Mouse (Mus musculus) limb, embryonic 13.5 days (tissue): ENCODE measurements around the gene Dock6. TPM values are rescaled to one million over a fixed set of nuclear protein-coding genes. Genes with fewer than 3 reads are reported as not detected.
A peak's percentile ranks its signal among the peaks of the same experiment; 100 is the strongest.
"Not testable (repeated sequence)": the region's sequence is repeated elsewhere in the genome, so short reads cannot be mapped to it uniquely, and the experiment has no call there.

Source experiments
- ATAC-seq: fragments of 200-750 bp; cut with Nextera tagmentation; 2 replicates; pipeline ENCODE4 v1.8.0; 2017; ENCODE audit warnings: low read depth, moderate number of reproducible peaks, moderate TSS enrichment; ENCODE audit not compliant: low FRiP score
- H3K27ac ChIP-seq: fragments of 300-500 bp; sonication (generic); 2 replicates; pipeline ENCODE4 v1.5.1; 2015; ENCODE audit warnings: inconsistent platforms, mild to moderate bottlenecking, moderate library complexity
- H3K27me3 ChIP-seq: fragments of 300-500 bp; sonication (generic); 2 replicates; pipeline ENCODE4 v1.6.1; 2015; ENCODE audit warnings: mild to moderate bottlenecking, inconsistent platforms
- H3K36me3 ChIP-seq: fragments of 300-500 bp; sonication (generic); 2 replicates; pipeline ENCODE4 v1.6.1; 2015; ENCODE audit warnings: inconsistent platforms, mild to moderate bottlenecking, moderate library complexity
- H3K4me1 ChIP-seq: fragments of 300-500 bp; sonication (generic); 2 replicates; pipeline ENCODE4 v1.6.1; 2015; ENCODE audit warnings: inconsistent platforms
- H3K4me2 ChIP-seq: fragments of 300-500 bp; sonication (generic); replicated peaks from 2 replicates; pipeline ENCODE4 v1.6.1; 2015; ENCODE audit warnings: inconsistent platforms, mild to moderate bottlenecking, moderate library complexity
- H3K4me3 ChIP-seq: fragments of 300-500 bp; sonication (generic); 2 replicates; pipeline ENCODE4 v1.5.1; 2015; ENCODE audit warnings: moderate library complexity, mild to moderate bottlenecking, inconsistent platforms
- H3K9ac ChIP-seq: fragments of 300-500 bp; sonication (generic); 2 replicates; pipeline ENCODE4 v1.6.1; 2015; ENCODE audit warnings: mild to moderate bottlenecking, inconsistent platforms
- H3K9me3 ChIP-seq: fragments of 300-500 bp; sonication (generic); 2 replicates; pipeline ENCODE4 v1.6.1; 2016; ENCODE audit warnings: inconsistent platforms
- WGBS: fragments of 180-500 bp; shearing (Covaris S2); methylation state at CpG from one replicate; pipeline ENCODE4 v1.1.7; 2015; 5-methylcytosine and 5-hydroxymethylcytosine counted together
- polyA plus RNA-seq: library from polyadenylated mRNA; unstranded; fragments of >200 nt; fragmentation: Nextera tagmentation; extraction: Ambion mirVana; gene quantifications from 2 replicates; pipeline ENCODE4 v1.2.1, GENCODE M21; 2015

Dock6 gene
- polyA plus RNA-seq, 1 experiment from 2014 or later: 39.6 TPM

- H3K4me1 ChIP-seq, H3K36me3 ChIP-seq, H3K4me2 ChIP-seq, H3K4me3 ChIP-seq, ATAC-seq, H3K9me3 ChIP-seq, H3K9ac ChIP-seq, H3K27ac ChIP-seq, H3K27me3 ChIP-seq: not testable (repeated sequence)
- 39% methylated on average over 6 of the region's 6 CpGs for WGBS
Observed at GRCm38 (mm10) chr9:21860349-21860748, 7.9 kb upstream of the Dock6 start.

- no peak overlapping the region for H3K27ac ChIP-seq
- no peaks in the 10 kb centered on the region for H3K36me3 ChIP-seq
- no peak overlapping the region for H3K4me3 ChIP-seq
- 83% methylated on average over 3 of the region's 3 CpGs for WGBS
- H3K9ac ChIP-seq: no peak overlapping the region
- H3K27me3 ChIP-seq: no peaks in the 10 kb centered on the region
- no peaks in the 10 kb centered on the region for H3K4me1 ChIP-seq
- H3K4me2 ChIP-seq: no peak overlapping the region
- peaks cover 3% of the 10 kb centered on the region; the same call in 1 of the 2 replicates for H3K9me3 ChIP-seq
- ATAC-seq: no peak
Observed at GRCm38 (mm10) chr9:21859606-21860005, 7.2 kb upstream of the Dock6 start.

GRCm38 (mm10) chr9:21858084-21858483 lies 5.6 kb upstream of the Dock6 start:
- no peaks in the 10 kb centered on the region for H3K4me1 ChIP-seq
- no peak overlapping the region for H3K4me2 ChIP-seq
- no peaks in the 10 kb centered on the region for H3K27me3 ChIP-seq
- H3K9ac ChIP-seq: no peak overlapping the region
- 61% methylated on average over 6 of the region's 6 CpGs for WGBS
- peak overlapping the region; percentile 10; the same call in 1 of the 2 replicates for H3K27ac ChIP-seq
- H3K4me3 ChIP-seq: no peak overlapping the region
- ATAC-seq: no peak
- H3K9me3 ChIP-seq: peaks cover 3% of the 10 kb centered on the region; the same call in 1 of the 2 replicates
- H3K36me3 ChIP-seq: no peaks in the 10 kb centered on the region

GRCm38 (mm10) chr9:21857501-21857900 lies 5.1 kb upstream of the Dock6 start:
- Histone ChIP-seq H3K4me2 (no peak overlapping the region), H3K27ac (no peak overlapping the region), H3K4me1 (no peaks in the 10 kb centered on the region), H3K9me3 (peaks cover 3% of the 10 kb centered on the region; the same call in 1 of the 2 replicates), H3K27me3 (no peaks in the 10 kb centered on the region), H3K36me3 (no peaks in the 10 kb centered on the region), H3K9ac (no peak overlapping the region), H3K4me3 (no peak overlapping the region)
- ATAC-seq: no peak
- 86% methylated on average over 2 of the region's 2 CpGs for WGBS

GRCm38 (mm10) chr9:21854894-21855293 lies 2.5 kb upstream of the Dock6 start:
- H3K4me3 ChIP-seq: no peak overlapping the region
- ATAC-seq: no peak
- H3K27ac ChIP-seq: no peak overlapping the region
- H3K36me3 ChIP-seq: no peaks in the 10 kb centered on the region
- no peaks in the 10 kb centered on the region for H3K9me3 ChIP-seq
- no peaks in the 10 kb centered on the region for H3K27me3 ChIP-seq
- WGBS: 82% methylated on average over 6 of the region's 6 CpGs
- H3K9ac ChIP-seq: no peak overlapping the region
- peaks cover 21% of the 10 kb centered on the region for H3K4me1 ChIP-seq
- H3K4me2 ChIP-seq: no peak overlapping the region

- H3K4me1 ChIP-seq: peaks cover 23% of the 10 kb centered on the region
- no peaks in the 10 kb centered on the region for H3K9me3 ChIP-seq
- no peak overlapping the region for H3K9ac ChIP-seq
- H3K27ac ChIP-seq: no peak overlapping the region
- no peaks in the 10 kb centered on the region for H3K36me3 ChIP-seq
- H3K27me3 ChIP-seq: no peaks in the 10 kb centered on the region
- no peak overlapping the region for H3K4me2 ChIP-seq
- no peak for ATAC-seq
- no peak overlapping the region for H3K4me3 ChIP-seq
- 74% methylated on average over 5 of the region's 5 CpGs for WGBS
Observed at GRCm38 (mm10) chr9:21853961-21854360, 1.5 kb upstream of the Dock6 start.

- Histone ChIP-seq H3K27ac (no peak overlapping the region), H3K36me3 (no peaks in the 10 kb centered on the region; the same call in 1 of the 2 replicates), H3K4me1 (peaks cover 47% of the 10 kb centered on the region), H3K9ac (no peak overlapping the region; the same call in 1 of the 2 replicates), H3K4me3 (peak overlapping the region; percentile 77), H3K27me3 (no peaks in the 10 kb centered on the region), H3K4me2 (peak overlapping the region; percentile 87), H3K9me3 (no peaks in the 10 kb centered on the region)
- ATAC-seq: no peak
- WGBS: 77% methylated on average over 3 of the region's 3 CpGs
Observed at GRCm38 (mm10) chr9:21851084-21851483, 1.4 kb downstream of the Dock6 start.

GRCm38 (mm10) chr9:21849691-21850677 lies 2.5 kb downstream of the Dock6 start:
- whole genome bisulfite sequencing: 65% methylated on average over 7 of the region's 7 CpGs
- no peaks in the 10 kb centered on the region for H3K9me3 ChIP-seq
- no peak overlapping the region for H3K9ac ChIP-seq
- no peak overlapping the region for H3K4me3 ChIP-seq
- H3K27ac ChIP-seq: no peak overlapping the region
- H3K27me3 ChIP-seq: no peaks in the 10 kb centered on the region
- peaks cover 9% of the 10 kb centered on the region for H3K36me3 ChIP-seq
- peaks cover 56% of the 10 kb centered on the region for H3K4me1 ChIP-seq
- peak overlapping the region; percentile 87 for H3K4me2 ChIP-seq
- no peak for ATAC-seq

GRCm38 (mm10) chr9:21847926-21848325 lies 4.5 kb downstream of the Dock6 start:
- H3K27ac ChIP-seq: peak overlapping the region; percentile 80
- peak overlapping the region; percentile 48 for H3K9ac ChIP-seq
- H3K4me1 ChIP-seq: peaks cover 57% of the 10 kb centered on the region
- ATAC-seq: no peak
- no peak overlapping the region; the same call in 1 of the 2 replicates for H3K4me3 ChIP-seq
- H3K27me3 ChIP-seq: no peaks in the 10 kb centered on the region
- peaks cover 29% of the 10 kb centered on the region for H3K36me3 ChIP-seq
- peak overlapping the region; percentile 53 for H3K4me2 ChIP-seq
- WGBS: 30% methylated on average over 10 of the region's 10 CpGs
- no peaks in the 10 kb centered on the region for H3K9me3 ChIP-seq

GRCm38 (mm10) chr9:21847425-21847824 lies 5.0 kb downstream of the Dock6 start:
- peak overlapping the region; percentile 15; the same call in 1 of the 2 replicates for H3K4me3 ChIP-seq

GRCm38 (mm10) chr9:21846755-21847341 lies 5.6 kb downstream of the Dock6 start:
- peaks cover 39% of the 10 kb centered on the region for H3K36me3 ChIP-seq
- H3K4me3 ChIP-seq: peak overlapping the region; percentile 15
- peak overlapping the region; percentile 80 for H3K27ac ChIP-seq
- ATAC-seq: peak; percentile 64
- H3K9me3 ChIP-seq: no peaks in the 10 kb centered on the region
- H3K4me1 ChIP-seq: peaks cover 61% of the 10 kb centered on the region
- no peaks in the 10 kb centered on the region for H3K27me3 ChIP-seq
- H3K4me2 ChIP-seq: peak overlapping the region; percentile 53
- 2% methylated on average over 11 of the region's 11 CpGs for WGBS
- H3K9ac ChIP-seq: peak overlapping the region; percentile 48

More at GRCm38 (mm10) chr9:21847425-21847824, 5.0 kb downstream of the Dock6 start:
- Histone ChIP-seq H3K4me2 (peak overlapping the region; percentile 53), H3K36me3 (peaks cover 34% of the 10 kb centered on the region), H3K9me3 (no peaks in the 10 kb centered on the region), H3K9ac (peak overlapping the region; percentile 48), H3K27ac (peak overlapping the region; percentile 80), H3K4me1 (peaks cover 62% of the 10 kb centered on the region), H3K27me3 (no peaks in the 10 kb centered on the region)
- ATAC-seq: no peak; the same call in 1 of the 2 replicates
- whole genome bisulfite sequencing: 5% methylated on average over 3 of the region's 3 CpGs
